Mouse (Mus musculus) cerebellum, adult (tissue): ENCODE results near the gene Hsf2bp.

Experiments used
- ATAC-seq: cut with Nextera tagmentation; 2 replicates; pipeline ENCODE4 v1.9.2; 2017; ENCODE audit warnings: mild to moderate bottlenecking, moderate library complexity, mixed read lengths; ENCODE audit not compliant: insufficient number of reproducible peaks, low FRiP score, low TSS enrichment

The Hsf2bp gene

DNA sequence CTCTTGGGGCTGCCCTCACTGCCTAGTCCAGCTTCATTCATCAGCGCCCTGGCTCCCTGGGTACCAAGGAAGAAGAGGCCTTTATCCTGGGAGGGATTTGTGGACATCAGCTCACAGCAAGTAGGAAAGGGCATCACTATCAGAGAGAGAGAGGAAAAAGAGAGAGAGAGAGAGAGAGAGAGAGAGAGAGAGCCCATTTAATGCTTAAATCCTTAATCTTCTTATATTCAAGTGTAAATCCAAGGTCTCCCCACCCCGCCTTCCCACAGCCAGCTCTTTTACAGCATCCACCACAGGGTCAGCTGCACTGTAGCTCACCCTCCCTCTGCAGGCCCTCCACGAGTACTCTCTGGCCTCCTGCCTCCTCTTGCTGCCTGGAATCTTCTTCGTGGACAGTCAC is 94.5 kb downstream of the Hsf2bp start:
- ATAC-seq: no peak

DNA sequence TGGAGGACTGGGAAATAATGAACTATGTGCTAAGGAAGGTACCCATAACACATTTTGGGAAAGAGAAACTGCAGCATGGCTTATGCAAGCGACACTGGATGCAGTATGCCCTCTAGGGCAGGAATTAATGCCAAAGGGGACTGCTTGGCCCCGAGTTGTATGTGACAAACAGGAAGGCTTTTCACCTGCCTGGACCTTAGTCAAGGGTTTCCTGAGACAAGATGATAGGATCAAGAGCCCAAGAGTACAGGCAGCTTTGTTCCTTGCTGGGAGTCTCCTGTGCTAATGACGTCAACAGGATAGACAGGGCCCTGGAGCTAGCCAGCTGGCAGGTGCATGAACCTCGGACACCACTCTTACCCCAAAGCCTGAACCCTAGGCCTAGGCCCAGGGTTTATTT is 95.5 kb downstream of the Hsf2bp start:
- ATAC-seq: no peak

DNA sequence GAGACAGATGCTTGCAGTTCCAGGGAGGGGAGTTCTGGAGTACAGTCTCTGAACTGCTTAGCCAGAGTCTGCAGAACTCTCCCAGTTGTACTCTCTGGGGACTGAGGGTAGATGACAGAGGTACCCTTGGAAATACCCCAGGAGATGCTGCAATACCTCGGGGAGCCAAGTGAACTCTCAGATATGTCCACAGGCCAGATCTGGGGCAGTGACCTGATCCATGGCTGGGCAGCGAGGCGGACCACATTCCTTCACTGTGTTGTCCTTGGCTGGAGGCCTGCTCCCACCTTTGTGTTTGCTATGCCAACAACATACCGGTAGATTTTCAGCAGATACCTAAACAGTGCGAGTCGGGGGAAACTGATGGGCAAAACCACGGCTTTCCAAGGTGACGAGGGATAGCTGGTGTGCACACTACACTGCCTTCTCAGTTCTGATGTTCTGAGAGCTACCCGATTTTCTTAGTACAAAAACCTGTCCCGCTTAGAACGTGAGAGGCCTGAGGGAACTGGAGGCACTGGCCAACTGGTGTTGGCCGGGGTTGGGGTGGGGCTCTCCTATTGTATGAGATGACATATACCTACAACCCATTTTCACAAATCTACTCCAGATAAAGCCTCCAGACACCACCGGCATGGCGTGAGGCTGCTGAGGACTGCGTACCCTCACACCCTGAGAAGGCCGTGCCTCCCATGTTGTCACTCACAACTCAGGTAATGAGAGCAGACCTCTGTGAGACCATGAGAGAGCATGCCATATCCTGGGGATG is 96.7 kb downstream of the Hsf2bp start:
- no peak for ATAC-seq

DNA sequence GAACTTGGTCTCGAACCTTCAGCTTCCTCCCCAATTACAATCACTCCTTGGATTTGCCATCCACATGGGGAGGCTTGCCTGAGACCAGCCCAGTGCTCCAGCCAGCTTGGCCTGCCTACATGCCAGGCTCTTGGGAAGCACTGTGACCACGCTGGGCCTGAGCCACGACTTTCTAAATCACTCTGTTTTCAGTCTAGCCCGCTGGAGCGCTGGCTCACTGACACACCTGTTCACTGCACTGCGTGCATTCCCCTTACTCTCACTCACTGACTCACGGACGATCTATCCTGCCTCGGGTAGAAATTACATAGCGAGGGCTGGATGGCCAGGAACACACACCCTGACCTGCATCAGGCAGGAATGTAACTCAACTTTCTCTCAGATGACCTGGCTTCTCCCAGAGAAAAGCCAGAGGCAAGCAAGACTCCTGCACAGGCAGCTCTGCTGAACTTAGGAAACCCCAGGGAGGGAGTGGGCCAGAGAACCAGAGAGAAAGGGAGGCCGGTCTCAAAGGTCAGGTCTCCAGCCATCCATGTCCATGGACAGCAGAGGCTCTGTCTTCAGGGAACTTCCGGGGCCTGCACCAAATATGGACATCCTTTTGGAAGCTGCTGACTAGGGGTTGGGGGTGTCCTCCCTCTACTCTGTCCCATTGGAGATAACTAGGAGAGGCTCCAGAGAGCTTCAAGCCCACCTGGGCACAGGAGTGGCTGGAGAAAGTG is 97.4 kb downstream of the Hsf2bp start:
- no peak for ATAC-seq

- ATAC-seq: no peak
These were observed 99.0 kb downstream of the Hsf2bp start for GRCm38 (mm10) chr17:31937141-31937554.

GRCm38 (mm10) chr17:31935841-31936240 is 100.3 kb downstream of the Hsf2bp start:
- ATAC-seq: no peak

GRCm38 (mm10) chr17:31935091-31935830 is 100.9 kb downstream of the Hsf2bp start:
- no peak for ATAC-seq

DNA sequence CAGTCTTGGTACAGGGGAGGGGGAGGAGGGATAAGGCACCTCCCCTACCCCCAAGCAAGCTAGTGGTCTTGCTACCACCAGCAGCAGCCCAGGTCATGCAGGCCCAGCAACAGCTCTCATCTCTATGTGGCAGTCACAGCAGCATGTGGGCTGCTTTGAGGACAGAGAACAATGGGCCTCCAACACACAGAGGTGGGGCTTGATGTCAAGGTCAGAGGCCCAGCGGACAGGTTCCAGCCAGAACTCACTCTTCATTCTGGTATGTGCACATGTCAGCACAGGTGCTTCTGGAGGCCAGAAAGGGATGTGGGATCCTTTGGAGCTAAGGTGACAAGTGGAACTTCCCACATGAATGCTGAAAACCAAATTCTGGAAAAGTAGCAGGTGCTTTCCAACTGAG is 102.2 kb downstream of the Hsf2bp start:
- no peak for ATAC-seq

GRCm38 (mm10) chr17:31931499-31931898 is 104.7 kb downstream of the Hsf2bp start:
- no peak for ATAC-seq

- ATAC-seq: no peak
These were observed 106.1 kb downstream of the Hsf2bp start for GRCm38 (mm10) chr17:31929844-31930715.

- no peak for ATAC-seq
These were observed 107.1 kb downstream of the Hsf2bp start for GRCm38 (mm10) chr17:31929032-31929431.

- no peak for ATAC-seq
These were observed 108.1 kb downstream of the Hsf2bp start for GRCm38 (mm10) chr17:31927895-31928626.

- ATAC-seq: no peak
These were observed 111.9 kb downstream of the Hsf2bp start for GRCm38 (mm10) chr17:31924229-31924628.

DNA sequence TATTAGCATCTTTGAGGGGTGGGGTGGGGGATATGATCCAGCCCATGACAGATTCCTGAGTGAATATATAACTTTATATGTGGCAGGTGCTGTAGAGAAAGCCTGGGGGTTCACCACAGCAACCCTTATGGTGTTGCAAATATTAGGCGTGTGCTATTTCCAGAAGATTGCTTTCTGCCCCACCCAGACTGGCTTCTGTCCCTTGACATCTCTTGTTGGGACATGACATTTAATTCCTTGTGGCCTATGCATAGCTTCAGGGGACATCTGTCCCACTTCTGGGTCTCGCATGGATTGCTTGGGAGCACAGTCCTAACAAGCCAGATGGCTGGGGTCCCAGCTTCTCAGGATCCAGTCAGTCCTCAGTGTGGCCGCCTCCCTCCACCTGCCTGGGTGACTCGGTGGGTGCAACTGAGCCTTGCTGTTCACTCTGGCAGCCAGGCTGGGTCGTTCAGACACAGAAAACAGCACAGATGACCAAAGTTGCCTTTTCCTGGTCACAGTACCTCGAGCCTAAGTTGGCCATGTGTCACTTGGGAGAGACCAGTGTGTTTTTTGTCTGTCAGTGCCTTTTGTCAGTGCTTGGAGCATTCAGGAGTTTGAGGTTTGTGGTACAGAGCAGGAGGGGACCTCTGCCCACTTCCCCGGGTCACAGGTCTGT is 112.7 kb downstream of the Hsf2bp start:
- ATAC-seq: no peak

DNA sequence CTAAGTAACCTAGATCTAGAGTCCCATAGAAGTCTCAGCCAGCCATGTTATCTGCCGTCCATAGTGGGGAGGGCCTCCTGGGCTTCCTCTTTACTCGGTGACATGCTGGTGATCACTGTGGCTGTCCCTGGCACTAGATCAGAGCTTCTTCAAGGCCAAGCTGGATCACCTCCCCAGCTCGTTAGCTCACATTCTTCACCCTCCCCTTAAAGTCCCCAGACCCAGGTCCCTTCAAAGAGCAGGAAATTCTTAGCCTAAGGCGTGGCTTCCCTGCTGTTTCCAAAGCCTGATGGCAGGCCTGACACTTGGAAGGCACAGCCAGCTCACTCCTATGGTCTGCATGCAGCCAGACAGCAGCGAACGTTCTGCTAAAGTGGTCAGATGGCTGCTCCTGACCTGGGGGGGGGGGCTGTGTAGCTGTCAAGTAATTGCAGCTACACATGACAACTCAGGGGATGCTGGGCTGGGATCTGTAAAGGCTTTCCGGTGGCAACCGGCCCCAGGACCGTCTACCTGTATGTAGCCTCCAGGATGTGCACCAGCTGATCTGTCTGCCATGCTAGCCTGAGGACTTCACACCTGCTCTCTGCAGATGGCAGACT is 115.5 kb downstream of the Hsf2bp start:
- no peak for ATAC-seq

GRCm38 (mm10) chr17:31919599-31919998 is 116.5 kb downstream of the Hsf2bp start:
- ATAC-seq: no peak

- ATAC-seq: no peak
These were observed 117.8 kb downstream of the Hsf2bp start for GRCm38 (mm10) chr17:31918374-31918773.

DNA sequence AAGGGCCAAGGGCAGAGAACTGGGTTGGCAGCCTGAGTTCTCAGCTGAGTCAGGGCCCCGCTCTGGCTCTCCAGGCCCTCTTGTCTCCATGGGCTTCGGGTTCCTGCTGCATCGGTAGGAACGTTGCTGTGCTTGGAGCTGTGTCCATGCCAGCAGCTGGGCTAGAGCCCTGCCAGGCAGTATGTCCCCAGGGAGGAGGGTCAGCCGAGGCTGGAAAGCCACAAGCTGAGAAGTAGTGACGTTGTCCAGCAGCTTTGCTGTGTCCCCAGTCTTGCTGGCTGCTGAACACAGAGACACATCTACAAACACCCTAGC is 119.7 kb downstream of the Hsf2bp start:
- ATAC-seq: no peak
